17 mouse cellular contexts compared by ENCODE assay signal in the genomic region with DNA sequence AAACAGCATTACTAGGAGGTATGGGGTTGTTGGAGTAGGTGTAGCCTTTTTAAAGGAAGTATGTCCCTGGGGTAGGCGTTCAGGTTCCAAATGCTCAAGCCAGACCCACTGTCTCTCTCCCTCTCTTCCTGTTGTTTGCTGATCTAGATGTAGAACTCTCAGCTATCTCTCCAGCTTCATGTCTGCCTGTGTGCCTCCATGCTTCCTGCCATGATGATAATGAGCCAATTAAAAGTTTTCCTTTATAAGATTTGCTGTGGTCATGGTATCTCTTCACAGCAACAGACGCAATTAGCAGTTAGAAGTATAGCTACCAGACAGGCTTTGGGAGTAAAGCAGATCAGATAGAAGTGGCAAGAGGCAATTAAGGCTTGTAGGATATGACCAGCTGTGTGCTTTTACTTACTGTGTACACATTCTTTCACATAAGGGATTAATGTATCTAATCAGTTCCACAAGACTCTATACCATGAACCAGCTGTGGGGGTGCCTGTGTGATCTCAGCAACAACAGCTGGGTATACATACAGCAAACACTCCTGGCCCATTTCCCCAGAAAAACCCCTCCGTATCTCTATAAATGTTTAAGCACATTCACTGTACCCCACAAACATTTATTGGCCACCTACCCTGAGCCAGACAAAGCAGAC. TPM values are rescaled to one million over a fixed set of nuclear protein-coding genes. Genes with fewer than 3 reads are reported as not detected.
DNase-seq lines count a peak whose midpoint lies in the region; ATAC-seq and TF ChIP-seq lines count a peak whose summit lies in the region.
"Had no signal": no experiment of that assay in that cellular context is flagged by ENCODE, and none has a peak within 500 bp of the region (broad histone marks: within the 10 kb centered on the region; RNA-seq: fewer than 3 reads in every experiment).

No protein-coding gene starts in this region.

- no peak for TF ChIP-seq RAD21 in MEL (IDR thresholded peaks at IDR 0.05; ENCODE audit: low read depth, low read length)

- H3K27me3 ChIP-seq in heart, embryonic 10.5 days (ENCODE audit: insufficient read depth, poor library complexity, severe bottlenecking) = no peaks in the 10 kb centered on the region
- no peaks in the 10 kb centered on the region for H3K27me3 ChIP-seq in MEL (ENCODE audit: control insufficient read depth in 1 of 2, insufficient read depth in 2 of 2, low read length in 2 of 2)
- H3K27me3 ChIP-seq in liver, embryonic 12.5 days (replicated peaks) = no peaks in the 10 kb centered on the region
- H3K27me3 ChIP-seq in splenic B cell, adult 2 months (ENCODE audit: control insufficient read depth, insufficient read depth, low read length, poor library complexity, severe bottlenecking) = no peaks in the 10 kb centered on the region
- H3K27me3 ChIP-seq: megakaryocyte, embryonic 14.5 days; neural tube, embryonic 13.5 days had no signal

- no peak for TF ChIP-seq POLR2A in MEL (IDR thresholded peaks at IDR 0.05; ENCODE audit: control insufficient read depth in 1 of 2, insufficient read depth in 1 of 2, low read depth in 1 of 2, low read length in 2 of 2, poor library complexity in 1 of 2)

- DNase-seq in heart, embryonic 10.5 days (ENCODE audit: low spot score) = peak; percentile 13
- DNase-seq in heart, adult 18-20 months = no peak
- DNase-seq in MEL (ENCODE audit: low read depth, low spot score) = peak; percentile 82
- DNase-seq in splenic B cell, adult 2 months (ENCODE audit: low read depth, low spot score) = peak; percentile 31
- no peak for DNase-seq in testis, postnatal 14 days (ENCODE audit: low spot score)
- DNase-seq in embryo, embryonic 9.5 days (ENCODE audit: extremely low spot score) = no peak
- DNase-seq: adrenal gland, postnatal 25 days; cerebellum, adult 9-10 months; gastrocnemius, postnatal 36 days; kidney, adult 18-20 months; layer of hippocampus, postnatal 36 days; left cerebral cortex, postnatal 4 days; lung, embryonic 14.5 days; right cerebral cortex, postnatal 25 days had no signal

- H3K4me2 ChIP-seq in liver, embryonic 12.5 days = no peak overlapping the region
- H3K4me2 ChIP-seq: lung, embryonic 14.5 days; neural tube, embryonic 13.5 days had no signal

- H3K4me3 ChIP-seq in heart, embryonic 10.5 days = no peak overlapping the region
- no peak overlapping the region for H3K4me3 ChIP-seq in MEL (ENCODE audit: control insufficient read depth in 1 of 2, insufficient read depth in 1 of 2, low read depth in 2 of 2, low read length in 2 of 2)
- H3K4me3 ChIP-seq in liver, embryonic 12.5 days = no peak overlapping the region
- H3K4me3 ChIP-seq: megakaryocyte, embryonic 14.5 days; neural tube, embryonic 13.5 days had no signal

- TF ChIP-seq CTCF in MEL (IDR thresholded peaks at IDR 0.05 in 2 of 3, conservative IDR thresholded peaks at IDR 0.05 in 1 of 3; ENCODE audit: control insufficient read depth in 1 of 3, insufficient read depth in 1 of 3, low read depth in 2 of 3, low read length in 3 of 3, poor library complexity in 1 of 3, severe bottlenecking in 1 of 3) = no peak

- 63% methylated on average over 3 of the region's 3 CpGs for WGBS in heart, embryonic 10.5 days
- 38% methylated on average over 3 of the region's 3 CpGs for WGBS in liver, embryonic 12.5 days (ENCODE audit: insufficient replicate concordance)

- ATAC-seq in liver, embryonic 12.5 days = 0 out of 2 replicates have a peak, but pooled peaks have one; percentile 16

- no peak overlapping the region for H3K27ac ChIP-seq in heart, embryonic 10.5 days
- H3K27ac ChIP-seq in MEL (ENCODE audit: control insufficient read depth, low read depth, low read length) = peak overlapping the region; percentile 95
- H3K27ac ChIP-seq in liver, embryonic 12.5 days = peak overlapping the region; percentile 43
- H3K27ac ChIP-seq: neural tube, embryonic 13.5 days had no signal

- peak overlapping the region; percentile 15; the same call in 1 of the 2 replicates for H3K9ac ChIP-seq in MEL (ENCODE audit: control insufficient read depth, low read depth, low read length, poor library complexity, severe bottlenecking)
- no peak overlapping the region for H3K9ac ChIP-seq in liver, embryonic 12.5 days
- H3K9ac ChIP-seq: lung, embryonic 14.5 days; neural tube, embryonic 13.5 days had no signal

- H3K4me1 ChIP-seq in heart, embryonic 10.5 days = peaks cover 14% of the 10 kb centered on the region
- H3K4me1 ChIP-seq in MEL (ENCODE audit: control insufficient read depth in 1 of 2, insufficient read depth in 2 of 2, low read length in 2 of 2) = peaks cover 16 to 35% of the 10 kb centered on the region in 2 experiments
- H3K4me1 ChIP-seq in liver, embryonic 12.5 days = peaks cover 44% of the 10 kb centered on the region

- H3K9me3 ChIP-seq in heart, embryonic 10.5 days = no peaks in the 10 kb centered on the region
- H3K9me3 ChIP-seq in MEL (replicated peaks; ENCODE audit: insufficient read depth, low read length) = no peaks in the 10 kb centered on the region
- H3K9me3 ChIP-seq in liver, embryonic 12.5 days (replicated peaks) = no peaks in the 10 kb centered on the region
- H3K9me3 ChIP-seq: megakaryocyte, embryonic 14.5 days; neural tube, embryonic 13.5 days had no signal

- no peaks in the 10 kb centered on the region for H3K36me3 ChIP-seq in heart, embryonic 10.5 days
- peaks cover 0 to 46% of the 10 kb centered on the region in 2 experiments; a peak in 2 of 4 replicates for H3K36me3 ChIP-seq in MEL (ENCODE audit: control insufficient read depth in 1 of 2, insufficient read depth in 2 of 2, low read length in 2 of 2)
- no peaks in the 10 kb centered on the region for H3K36me3 ChIP-seq in liver, embryonic 12.5 days
- H3K36me3 ChIP-seq in splenic B cell, adult 2 months (ENCODE audit: control insufficient read depth, insufficient read depth, low read length, poor library complexity, severe bottlenecking) = no peaks in the 10 kb centered on the region
- H3K36me3 ChIP-seq: neural tube, embryonic 13.5 days had no signal

- peak; percentile 77 to 81 for TF ChIP-seq EP300 in MEL (IDR thresholded peaks at IDR 0.05; ENCODE audit: low read depth in 1 of 2, low read length in 2 of 2)

- peaks cover 8% of the 10 kb centered on the region for H3K79me2 ChIP-seq in MEL (ENCODE audit: control insufficient read depth, insufficient read depth, low read length, poor library complexity)

TF ChIP-seq in MEL, 35 proteins besides CTCF, POLR2A, EP300 and RAD21:
- TF ChIP-seq RCOR1 (IDR thresholded peaks at IDR 0.05; ENCODE audit: low read depth, low read length) (peak; percentile 62; the same call in 1 of the 2 replicates), UBTF (IDR thresholded peaks at IDR 0.05; ENCODE audit: borderline replicate concordance, insufficient read depth, low read depth, low read length) (no peak), MEF2A (IDR thresholded peaks at IDR 0.05; ENCODE audit: extremely low read depth, insufficient replicate concordance, low read depth, low read length, poor library complexity, severe bottlenecking) (no peak), TBP (IDR thresholded peaks at IDR 0.05; ENCODE audit: low read depth, low read length) (0 out of 2 replicates have a peak, but pooled peaks have one; percentile 14), TAL1 (IDR thresholded peaks at IDR 0.05; ENCODE audit: low read length) (peak; percentile 49), GATA1 (IDR thresholded peaks at IDR 0.05; ENCODE audit: low read depth, low read length) (peak; percentile 82), ETS1 (IDR thresholded peaks at IDR 0.05; ENCODE audit: low read depth, low read length) (peak; percentile 60), ELF1 (IDR thresholded peaks at IDR 0.05; ENCODE audit: low read depth, low read length) (peak; percentile 35; the same call in 1 of the 2 replicates), TCF12 (IDR thresholded peaks at IDR 0.05; ENCODE audit: low read depth, low read length) (peak; percentile 75), CHD1 (IDR thresholded peaks at IDR 0.05; ENCODE audit: low read depth, low read length) (no peak), BHLHE40 (IDR thresholded peaks at IDR 0.05; ENCODE audit: borderline replicate concordance, low read depth, low read length) (peak; percentile 35; the same call in 1 of the 2 replicates), POLR2AphosphoS5 (IDR thresholded peaks at IDR 0.05; ENCODE audit: borderline replicate concordance, low read depth, low read length) (no peak), MYC (IDR thresholded peaks at IDR 0.05; ENCODE audit: low read depth, low read length) (no peak)

RNA-seq across cellular contexts. Expression of a gene that starts 9.1 kb away (rescaled TPM):
- 18.6 and 20.0 TPM in 2 replicates for polyA plus RNA-seq in heart, embryonic 10.5 days (2016; fragmentation: Nextera tagmentation; extraction: Ambion mirVana)
- total RNA-seq in heart, adult 18-20 months (2021) = 10 to 100 TPM; 11.7 to 12.5 TPM
- total RNA-seq in MEL (2012; rRNA removed) = 8.0 and 10.6 TPM in 2 replicates
- polyA plus RNA-seq in MEL (2012; ENCODE audit: insufficient read depth in 1 of 2, insufficient read length in 2 of 2, low read depth in 1 of 2, low replicate concordance in 2 of 2, missing spikeins in 1 of 2) = 1 to 10 TPM in 1 of 2 experiments, not detected in 1; 8.5 TPM
- polyA plus RNA-seq in liver, embryonic 12.5 days (2016; fragmentation: Nextera tagmentation; extraction: Ambion mirVana) = 12.5 and 13.8 TPM in 2 replicates

Comparison
In these comparisons a context has a peak if more than half of its experiments do, and no peak if none do; other contexts are left out.
1. DNase-seq: peak in heart, embryonic 10.5 days (single experiment), MEL (single experiment) and splenic B cell, adult 2 months (single experiment); none in heart, adult 18-20 months (0 of 2), testis, postnatal 14 days (single experiment) and embryo, embryonic 9.5 days (single experiment).